ENCODE assay signal across 8 mouse cellular contexts in genomic region chr14:41033135-41034110, GRCm38 (mm10). TPM values are rescaled to one million over a fixed set of nuclear protein-coding genes. Genes with fewer than 3 reads are reported as not detected.
DNase-seq lines count a peak whose midpoint lies in the region; ATAC-seq and TF ChIP-seq lines count a peak whose summit lies in the region.

No protein-coding gene starts in this region.

- TF ChIP-seq CTCF in forebrain, postnatal 0 days (IDR thresholded peaks at IDR 0.05; ENCODE audit: low read depth) = peak; percentile 86

- no peak overlapping the region for H3K4me2 ChIP-seq in forebrain, postnatal 0 days (ENCODE audit: low read depth)
- H3K4me2 ChIP-seq in hindbrain, embryonic 11.5 days (replicated peaks; ENCODE audit: low read depth, low read length) = no peak overlapping the region

- DNase-seq in NIH3T3 (ENCODE audit: low read depth) = peak; percentile 91
- DNase-seq in cerebellum, adult 11 months = peak; percentile 53
- peak; percentile 93 for DNase-seq in forebrain, postnatal 0 days
- peak; percentile 88 for DNase-seq in hindbrain, embryonic 11.5 days (ENCODE audit: low spot score)
- DNase-seq in layer of hippocampus, postnatal 14 days (ENCODE audit: low spot score in 2 of 2) = peak; percentile 77 to 88
- DNase-seq in lung, postnatal 4 days = peak; percentile 71 to 84
- DNase-seq in right cerebral cortex, adult 18-20 months = peak; percentile 77
- DNase-seq in urinary bladder, postnatal 25 days (ENCODE audit: low spot score) = peak; percentile 71

- ATAC-seq in forebrain, postnatal 0 days = peak; percentile 59; the same call in 1 of the 2 replicates
- ATAC-seq in hindbrain, embryonic 11.5 days (ENCODE audit: low FRiP score) = peak; percentile 66

- no peaks in the 10 kb centered on the region for H3K36me3 ChIP-seq in forebrain, postnatal 0 days (ENCODE audit: insufficient read depth)
- H3K36me3 ChIP-seq in hindbrain, embryonic 11.5 days (ENCODE audit: control insufficient read depth, insufficient read depth, low read length) = no peaks in the 10 kb centered on the region

- no peaks in the 10 kb centered on the region for H3K27me3 ChIP-seq in forebrain, postnatal 0 days (ENCODE audit: insufficient read depth, low read length)
- H3K27me3 ChIP-seq in hindbrain, embryonic 11.5 days (ENCODE audit: control insufficient read depth, insufficient read depth, low read length) = no peaks in the 10 kb centered on the region

- H3K9me3 ChIP-seq in forebrain, postnatal 0 days (ENCODE audit: low read length) = no peaks in the 10 kb centered on the region
- H3K9me3 ChIP-seq in hindbrain, embryonic 11.5 days (ENCODE audit: control insufficient read depth, low read length) = no peaks in the 10 kb centered on the region

- no peak overlapping the region for H3K9ac ChIP-seq in forebrain, postnatal 0 days
- no peak overlapping the region for H3K9ac ChIP-seq in hindbrain, embryonic 11.5 days (ENCODE audit: low read depth, low read length)

- H3K4me1 ChIP-seq in forebrain, postnatal 0 days (ENCODE audit: insufficient read depth) = no peaks in the 10 kb centered on the region
- no peaks in the 10 kb centered on the region for H3K4me1 ChIP-seq in hindbrain, embryonic 11.5 days (replicated peaks; ENCODE audit: control insufficient read depth, insufficient read depth, low read length)

- WGBS in forebrain, postnatal 0 days = 54% methylated on average over 13 of the region's 13 CpGs
- 61% methylated on average over 13 of the region's 13 CpGs for WGBS in hindbrain, embryonic 11.5 days

- no peak overlapping the region for H3K4me3 ChIP-seq in forebrain, postnatal 0 days (ENCODE audit: low read depth, low read length)
- no peak overlapping the region for H3K4me3 ChIP-seq in hindbrain, embryonic 11.5 days (ENCODE audit: low read depth, low read length)

- H3K27ac ChIP-seq in forebrain, postnatal 0 days (ENCODE audit: low read depth, low read length) = no peak overlapping the region
- H3K27ac ChIP-seq in hindbrain, embryonic 11.5 days (ENCODE audit: low read depth, low read length) = no peak overlapping the region

RNA-seq across cellular contexts. Expression of gene Fam213a, which starts 19.8 kb away (rescaled TPM):
- total RNA-seq in forebrain, postnatal 0 days (2014; rRNA removed) = 92.4 and 106 TPM in 2 replicates
- 54.7 and 106 TPM in 2 replicates for polyA plus RNA-seq in forebrain, postnatal 0 days (2015; fragmentation: Nextera tagmentation; extraction: Ambion mirVana)
- polyA plus RNA-seq in hindbrain, embryonic 11.5 days (2014; fragmentation: Nextera tagmentation; extraction: Ambion mirVana) = 54.9 and 65.8 TPM in 2 replicates
- 100 to 1,000 TPM; 139 to 145 TPM for total RNA-seq in layer of hippocampus, postnatal 14 days (2021)

RNA-seq across cellular contexts. Expression of gene Dydc2, which starts 35.6 kb away (rescaled TPM):
- 0.62 and 1.5 TPM in 2 replicates for total RNA-seq in forebrain, postnatal 0 days (2014; rRNA removed)
- polyA plus RNA-seq in forebrain, postnatal 0 days (2015; fragmentation: Nextera tagmentation; extraction: Ambion mirVana) = 0.65 and 1.2 TPM in 2 replicates
- 0.32 and 0.93 TPM in 2 replicates for polyA plus RNA-seq in hindbrain, embryonic 11.5 days (2014; fragmentation: Nextera tagmentation; extraction: Ambion mirVana)
- total RNA-seq in layer of hippocampus, postnatal 14 days (2021) = 1 to 10 TPM in 1 of 2 experiments, under 1 TPM in 1; 0.98 to 1.3 TPM

RNA-seq across cellular contexts. Expression of gene Dydc1, which starts 39.3 kb away (rescaled TPM):
- not detected in 2 replicates for total RNA-seq in forebrain, postnatal 0 days (2014; rRNA removed)
- 0.45 TPM in 1 of 2 replicates, not detected in the other for polyA plus RNA-seq in forebrain, postnatal 0 days (2015; fragmentation: Nextera tagmentation; extraction: Ambion mirVana)
- polyA plus RNA-seq in hindbrain, embryonic 11.5 days (2014; fragmentation: Nextera tagmentation; extraction: Ambion mirVana) = 0.63 TPM in 1 of 2 replicates, not detected in the other
- not detected for total RNA-seq in layer of hippocampus, postnatal 14 days (2021)
